Mouse (Mus musculus) intestine, postnatal 0 days (tissue): ENCODE data around the gene Ttc22. TPM values are rescaled to one million over a fixed set of nuclear protein-coding genes. Genes with fewer than 3 reads are reported as not detected.

Experiments
- ATAC-seq: fragments of 200-750 bp; cut with Nextera tagmentation; 2 replicates; pipeline ENCODE4 v1.8.0; 2017; ENCODE audit warnings: mild to moderate bottlenecking, moderate TSS enrichment, moderate library complexity
- H3K27ac ChIP-seq: fragments of 300-500 bp; sonication (generic); 2 replicates; pipeline ENCODE4 v1.5.1; 2014; ENCODE audit warnings: mild to moderate bottlenecking, low read depth, low read length, moderate library complexity
- H3K27me3 ChIP-seq: fragments of 300-500 bp; sonication (generic); replicated peaks from 2 replicates; pipeline ENCODE4 v1.6.1; 2014; ENCODE audit warnings: low read length, mixed read lengths; ENCODE audit not compliant: control insufficient read depth, insufficient read depth
- H3K36me3 ChIP-seq: fragments of 300-500 bp; sonication (generic); 2 replicates; pipeline ENCODE4 v1.6.1; 2014; ENCODE audit warnings: mild to moderate bottlenecking, moderate library complexity; ENCODE audit not compliant: control insufficient read depth, insufficient read depth
- H3K4me1 ChIP-seq: fragments of 300-500 bp; sonication (generic); replicated peaks from 2 replicates; pipeline ENCODE4 v1.6.1; 2014; ENCODE audit warnings: antibody characterized with exemption, low read length, mixed read lengths; ENCODE audit not compliant: control insufficient read depth, insufficient read depth
- H3K4me2 ChIP-seq: fragments of 300-500 bp; sonication (generic); replicated peaks from 2 replicates; pipeline ENCODE4 v1.6.1; 2014; ENCODE audit warnings: low read depth, mild to moderate bottlenecking, moderate library complexity
- H3K4me3 ChIP-seq: fragments of 300-500 bp; sonication (generic); 2 replicates; pipeline ENCODE4 v1.5.1; 2014; ENCODE audit warnings: low read depth, low read length
- H3K9ac ChIP-seq: fragments of 300-500 bp; sonication (generic); 2 replicates; pipeline ENCODE4 v1.6.1; 2014; ENCODE audit warnings: mild to moderate bottlenecking, low read depth, low read length
- H3K9me3 ChIP-seq: fragments of 300-500 bp; sonication (generic); 2 replicates; pipeline ENCODE4 v1.6.1; 2016; ENCODE audit warnings: mixed run types; ENCODE audit not compliant: control insufficient read depth
- CTCF ChIP-seq: sonication (generic); IDR thresholded peaks from 2 replicates; pipeline ENCODE4 v1.5.1; 2016; ENCODE audit warnings: low read depth, mild to moderate bottlenecking, control low read depth, antibody characterized with exemption, moderate library complexity
- WGBS: fragments of 180-500 bp; shearing (Covaris S2); extraction: QIAGEN DNeasy Blood & Tissue Kit; methylation state at CpG from one replicate; pipeline ENCODE4 v1.1.7; 2014; 5-methylcytosine and 5-hydroxymethylcytosine counted together
- polyA plus RNA-seq: library from polyadenylated mRNA; unstranded; fragments of >200 nt; fragmentation: Nextera tagmentation; extraction: Ambion mirVana; gene quantifications from 2 replicates; pipeline ENCODE4 v1.2.1, GENCODE M21; 2015

Gene Ttc22
- polyA plus RNA-seq, 1 experiment from 2014 or later = 66.4 TPM

GRCm38 (mm10) chr4:106584665-106585064, 37.6 kb upstream of the Ttc22 start:
- H3K9ac ChIP-seq = no peak overlapping the region
- no peak for TF ChIP-seq CTCF
- H3K9me3 ChIP-seq = no peaks in the 10 kb centered on the region
- H3K36me3 ChIP-seq = peaks cover 77% of the 10 kb centered on the region
- no peak for ATAC-seq
- H3K27me3 ChIP-seq = no peaks in the 10 kb centered on the region
- H3K4me2 ChIP-seq = no peak overlapping the region
- no peak overlapping the region for H3K27ac ChIP-seq
- H3K4me1 ChIP-seq = no peaks in the 10 kb centered on the region
- 85% methylated on average over 4 of the region's 4 CpGs for WGBS
- H3K4me3 ChIP-seq = no peak overlapping the region

- Histone ChIP-seq H3K4me2 (no peak overlapping the region), H3K9ac (no peak overlapping the region), H3K9me3 (no peaks in the 10 kb centered on the region), H3K27me3 (no peaks in the 10 kb centered on the region), H3K36me3 (peaks cover 63% of the 10 kb centered on the region), H3K4me1 (no peaks in the 10 kb centered on the region), H3K4me3 (no peak overlapping the region), H3K27ac (no peak overlapping the region)
- ATAC-seq = no peak
- TF ChIP-seq CTCF = no peak
- 77% methylated on average over 6 of the region's 6 CpGs for WGBS
Observed at GRCm38 (mm10) chr4:106587075-106587474, 35.2 kb upstream of the Ttc22 start.

- WGBS = 53% methylated on average over 9 of the region's 9 CpGs
- Histone ChIP-seq H3K27ac (no peak overlapping the region; the same call in 1 of the 2 replicates), H3K4me3 (no peak overlapping the region), H3K36me3 (peaks cover 43% of the 10 kb centered on the region), H3K9me3 (no peaks in the 10 kb centered on the region), H3K27me3 (no peaks in the 10 kb centered on the region), H3K9ac (no peak overlapping the region), H3K4me2 (no peak overlapping the region), H3K4me1 (no peaks in the 10 kb centered on the region)
- ATAC-seq = peak; percentile 35
- TF ChIP-seq CTCF = no peak
Observed at GRCm38 (mm10) chr4:106590142-106590541, 32.1 kb upstream of the Ttc22 start.

- Histone ChIP-seq H3K9me3 (no peaks in the 10 kb centered on the region), H3K4me2 (no peak overlapping the region), H3K4me1 (no peaks in the 10 kb centered on the region), H3K9ac (no peak overlapping the region), H3K27ac (no peak overlapping the region), H3K27me3 (no peaks in the 10 kb centered on the region), H3K4me3 (no peak overlapping the region), H3K36me3 (peaks cover 36% of the 10 kb centered on the region)
- ATAC-seq = no peak
- no peak for TF ChIP-seq CTCF
- 78% methylated on average over 9 of the region's 9 CpGs for WGBS
Observed at GRCm38 (mm10) chr4:106590871-106591270, 31.4 kb upstream of the Ttc22 start.

- no peaks in the 10 kb centered on the region for H3K27me3 ChIP-seq
- no peak overlapping the region for H3K27ac ChIP-seq
- H3K4me1 ChIP-seq = no peaks in the 10 kb centered on the region
- ATAC-seq = no peak
- no peaks in the 10 kb centered on the region for H3K9me3 ChIP-seq
- 62% methylated on average over 7 of the region's 7 CpGs for WGBS
- no peak overlapping the region for H3K9ac ChIP-seq
- TF ChIP-seq CTCF = peak; percentile 53
- H3K4me2 ChIP-seq = no peak overlapping the region
- H3K4me3 ChIP-seq = no peak overlapping the region
- H3K36me3 ChIP-seq = peaks cover 8% of the 10 kb centered on the region; the same call in 1 of the 2 replicates
Observed at GRCm38 (mm10) chr4:106593636-106594035, 28.6 kb upstream of the Ttc22 start.

- WGBS = 65% methylated on average over 3 of the region's 3 CpGs
- TF ChIP-seq CTCF = peak; percentile 56
- Histone ChIP-seq H3K9me3 (no peaks in the 10 kb centered on the region), H3K27me3 (no peaks in the 10 kb centered on the region), H3K4me2 (no peak overlapping the region), H3K27ac (no peak overlapping the region), H3K4me1 (no peaks in the 10 kb centered on the region), H3K4me3 (no peak overlapping the region), H3K36me3 (no peaks in the 10 kb centered on the region), H3K9ac (no peak overlapping the region)
- ATAC-seq = no peak
Observed at GRCm38 (mm10) chr4:106596200-106596599, 26.0 kb upstream of the Ttc22 start.

- Histone ChIP-seq H3K27ac (no peak overlapping the region), H3K4me2 (no peak overlapping the region), H3K36me3 (no peaks in the 10 kb centered on the region), H3K9ac (no peak overlapping the region), H3K4me1 (no peaks in the 10 kb centered on the region), H3K4me3 (no peak overlapping the region), H3K27me3 (no peaks in the 10 kb centered on the region), H3K9me3 (no peaks in the 10 kb centered on the region)
- WGBS = 83% methylated on average over 9 of the region's 9 CpGs
- no peak for TF ChIP-seq CTCF
- ATAC-seq = no peak
Observed at GRCm38 (mm10) chr4:106597055-106597454, 25.2 kb upstream of the Ttc22 start.
